Mouse (Mus musculus) forebrain, postnatal 0 days (tissue): ENCODE data around the gene Tcl1b5. TPM values are rescaled to one million over a fixed set of nuclear protein-coding genes. Genes with fewer than 3 reads are reported as not detected.
"Not testable (repeated sequence)": the region's sequence is repeated elsewhere in the genome, so short reads cannot be mapped to it uniquely, and the experiment has no call there.

Experiments used
- ATAC-seq: fragments of 200-750 bp; cut with Nextera tagmentation; 2 replicates; pipeline ENCODE4 v1.8.0; 2017; ENCODE audit warnings: mild to moderate bottlenecking, moderate library complexity
- DNase-seq: peaks from one replicate; pipeline ENCODE4 v3.0.0-alpha.2; 2015
- H3K27ac ChIP-seq: fragments of 300-500 bp; sonication (generic); 2 replicates; pipeline ENCODE4 v1.5.1; 2014; ENCODE audit warnings: low read depth, mild to moderate bottlenecking, antibody characterized with exemption, low read length, moderate library complexity, mixed read lengths
- H3K27me3 ChIP-seq: fragments of 300-500 bp; sonication (generic); 2 replicates; pipeline ENCODE4 v1.6.1; 2014; ENCODE audit warnings: mild to moderate bottlenecking, low read length, mixed read lengths; ENCODE audit not compliant: insufficient read depth
- H3K36me3 ChIP-seq: fragments of 300-500 bp; sonication (generic); 2 replicates; pipeline ENCODE4 v1.6.1; 2014; ENCODE audit warnings: mild to moderate bottlenecking, moderate library complexity; ENCODE audit not compliant: insufficient read depth
- H3K4me1 ChIP-seq: fragments of 300-500 bp; sonication (generic); 2 replicates; pipeline ENCODE4 v1.6.1; 2014; ENCODE audit warnings: antibody characterized with exemption; ENCODE audit not compliant: insufficient read depth
- H3K4me2 ChIP-seq: fragments of 300-500 bp; sonication (generic); 2 replicates; pipeline ENCODE4 v1.6.1; 2014; ENCODE audit warnings: low read depth, mild to moderate bottlenecking, moderate library complexity
- H3K4me3 ChIP-seq: fragments of 300-500 bp; sonication (generic); 2 replicates; pipeline ENCODE4 v1.5.1; 2014; ENCODE audit warnings: low read depth, low read length, mixed read lengths
- H3K9ac ChIP-seq: fragments of 300-500 bp; sonication (generic); 2 replicates; pipeline ENCODE4 v1.6.1; 2014; ENCODE audit warnings: mild to moderate bottlenecking
- H3K9me3 ChIP-seq: fragments of 300-500 bp; sonication (generic); 2 replicates; pipeline ENCODE4 v1.6.1; 2016; ENCODE audit warnings: low read length
- CTCF ChIP-seq: sonication (generic); IDR thresholded peaks from 2 replicates; pipeline ENCODE4 v1.5.1; 2016; ENCODE audit warnings: antibody characterized with exemption, control low read depth, low read depth
- WGBS: fragments of 180-500 bp; shearing (Covaris S2); extraction: QIAGEN DNeasy Blood & Tissue Kit; methylation state at CpG from one replicate; pipeline ENCODE4 v1.1.7; 2014; 5-methylcytosine and 5-hydroxymethylcytosine counted together
- polyA plus RNA-seq: library from polyadenylated mRNA; unstranded; fragments of >200 nt; fragmentation: Nextera tagmentation; extraction: Ambion mirVana; gene quantifications from 2 replicates; pipeline ENCODE4 v1.2.1, GENCODE M21; 2015
- total RNA-seq: library from RNA; depleted of rRNA; stranded (reverse); fragments of >200 nt; gene quantifications from 2 replicates; pipeline ENCODE4 v1.2.3, GENCODE M21; 2014; rRNA removed

Tcl1b5 gene
- total RNA-seq (not detected in 2 replicates), polyA plus RNA-seq (not detected in 2 replicates)

- not testable (repeated sequence) for H3K4me1 ChIP-seq, H3K4me2 ChIP-seq, H3K9me3 ChIP-seq, H3K9ac ChIP-seq, H3K27me3 ChIP-seq, ATAC-seq, H3K27ac ChIP-seq, H3K36me3 ChIP-seq, H3K4me3 ChIP-seq, DNase-seq
- 78% methylated on average over 3 of the region's 3 CpGs for WGBS
Measured at GRCm38 (mm10) chr12:105176044-105176443, at the start of gene Tcl1b5. Gene Tcl1b5 (plus strand): TSS chr12:105176344.

GRCm38 (mm10) chr12:105126516-105126915 is 49.6 kb upstream of the Tcl1b5 start:
- H3K4me2 ChIP-seq, result no peak overlapping the region
- no peaks in the 10 kb centered on the region for H3K36me3 ChIP-seq
- no peak overlapping the region for H3K27ac ChIP-seq
- ATAC-seq (no peak), DNase-seq (no peak)
- no peak overlapping the region for H3K4me3 ChIP-seq
- H3K9me3 ChIP-seq, result no peaks in the 10 kb centered on the region
- H3K9ac ChIP-seq, result no peak overlapping the region
- no peaks in the 10 kb centered on the region for H3K4me1 ChIP-seq
- WGBS, result 39% methylated on average over 4 of the region's 4 CpGs
- no peaks in the 10 kb centered on the region for H3K27me3 ChIP-seq
- no peak for TF ChIP-seq CTCF

GRCm38 (mm10) chr12:105127607-105128006 is 48.5 kb upstream of the Tcl1b5 start:
- Histone ChIP-seq H3K36me3 (no peaks in the 10 kb centered on the region), H3K4me1 (no peaks in the 10 kb centered on the region), H3K27me3 (no peaks in the 10 kb centered on the region), H3K4me3 (no peak overlapping the region), H3K9ac (no peak overlapping the region), H3K27ac (no peak overlapping the region), H3K9me3 (no peaks in the 10 kb centered on the region), H3K4me2 (no peak overlapping the region)
- DNase-seq (no peak), ATAC-seq (no peak)
- 93% methylated on average over 2 of the region's 2 CpGs for WGBS
- TF ChIP-seq CTCF, result no peak

GRCm38 (mm10) chr12:105129494-105130205 is 46.5 kb upstream of the Tcl1b5 start:
- H3K36me3 ChIP-seq, H3K27me3 ChIP-seq, H3K27ac ChIP-seq, H3K4me2 ChIP-seq, DNase-seq, H3K9me3 ChIP-seq, H3K9ac ChIP-seq, ATAC-seq, H3K4me3 ChIP-seq, H3K4me1 ChIP-seq: not testable (repeated sequence)
- 62% methylated on average over 3 of the region's 3 CpGs for WGBS

- H3K36me3 ChIP-seq, H3K4me1 ChIP-seq, H3K27me3 ChIP-seq, H3K27ac ChIP-seq, H3K4me2 ChIP-seq, ATAC-seq, H3K4me3 ChIP-seq, H3K9me3 ChIP-seq, DNase-seq, H3K9ac ChIP-seq: not testable (repeated sequence)
- WGBS, result 76% methylated on average over 2 of the region's 2 CpGs
Measured at GRCm38 (mm10) chr12:105134167-105134566, 42.0 kb upstream of the Tcl1b5 start.

- H3K4me2 ChIP-seq, H3K27ac ChIP-seq, H3K4me1 ChIP-seq, H3K9ac ChIP-seq, H3K9me3 ChIP-seq, ATAC-seq, H3K4me3 ChIP-seq, DNase-seq, H3K27me3 ChIP-seq, H3K36me3 ChIP-seq: not testable (repeated sequence)
- WGBS, result 86% methylated on average over 4 of the region's 4 CpGs
Measured at GRCm38 (mm10) chr12:105134826-105135225, 41.3 kb upstream of the Tcl1b5 start.

GRCm38 (mm10) chr12:105137729-105138128 is 38.4 kb upstream of the Tcl1b5 start:
- WGBS, result 71% methylated on average over 1 of the region's 1 CpGs
- not testable (repeated sequence) for H3K9me3 ChIP-seq, ATAC-seq

More at GRCm38 (mm10) chr12:105137729-105138128, 38.4 kb upstream of the Tcl1b5 start:
- H3K4me1 ChIP-seq, H3K27me3 ChIP-seq, H3K4me3 ChIP-seq, DNase-seq, H3K36me3 ChIP-seq, H3K27ac ChIP-seq, H3K9ac ChIP-seq, H3K4me2 ChIP-seq: not testable (repeated sequence)
